In genomic region chr8:105374513-105374966, GRCm38 (mm10) we compare ENCODE assay signal across 8 mouse cellular contexts. TPM values are rescaled to one million over a fixed set of nuclear protein-coding genes. Genes with fewer than 3 reads are reported as not detected.
A peak's percentile ranks its signal among the peaks of the same experiment; 100 is the strongest.
DNase-seq lines count a peak whose midpoint lies in the region; ATAC-seq and TF ChIP-seq lines count a peak whose summit lies in the region.

No protein-coding gene starts in this region.

- peak overlapping the region; percentile 42 for H3K4me2 ChIP-seq in heart, postnatal 0 days (ENCODE audit: low read depth, low read length)
- peak overlapping the region; percentile 32; the same call in 1 of the 2 replicates for H3K4me2 ChIP-seq in liver, embryonic 15.5 days
- H3K4me2 ChIP-seq in neural tube, embryonic 11.5 days (ENCODE audit: low read depth): peak overlapping the region; percentile 37

- H3K27me3 ChIP-seq in heart, postnatal 0 days (ENCODE audit: control insufficient read depth, insufficient read depth, low read length): peaks cover 21% of the 10 kb centered on the region; the same call in 1 of the 2 replicates
- peaks cover 11% of the 10 kb centered on the region; the same call in 1 of the 2 replicates for H3K27me3 ChIP-seq in liver, embryonic 15.5 days
- no peaks in the 10 kb centered on the region for H3K27me3 ChIP-seq in neural tube, embryonic 11.5 days (ENCODE audit: control insufficient read depth, insufficient read depth, low read length)

- no peaks in the 10 kb centered on the region for H3K36me3 ChIP-seq in heart, postnatal 0 days (replicated peaks; ENCODE audit: control insufficient read depth, insufficient read depth, low read length)
- no peaks in the 10 kb centered on the region for H3K36me3 ChIP-seq in liver, embryonic 15.5 days (replicated peaks)
- H3K36me3 ChIP-seq in neural tube, embryonic 11.5 days (ENCODE audit: control insufficient read depth, insufficient read depth, low read length): no peaks in the 10 kb centered on the region

- peak; percentile 47 for TF ChIP-seq CTCF in heart, postnatal 0 days (IDR thresholded peaks at IDR 0.05; ENCODE audit: low read depth)

- no peaks in the 10 kb centered on the region for H3K9me3 ChIP-seq in heart, postnatal 0 days (replicated peaks; ENCODE audit: control insufficient read depth, low read length)
- no peaks in the 10 kb centered on the region for H3K9me3 ChIP-seq in liver, embryonic 15.5 days (replicated peaks)
- no peaks in the 10 kb centered on the region for H3K9me3 ChIP-seq in neural tube, embryonic 11.5 days (ENCODE audit: control insufficient read depth, low read length)

- no peak overlapping the region for H3K9ac ChIP-seq in heart, postnatal 0 days (replicated peaks; ENCODE audit: low read depth, low read length)
- H3K9ac ChIP-seq in liver, embryonic 15.5 days: no peak overlapping the region
- H3K9ac ChIP-seq in neural tube, embryonic 11.5 days (ENCODE audit: low read length): 0 out of 2 replicates have a peak overlapping the region, but pooled peaks have one; percentile 28

- peak; percentile 42 for ATAC-seq in heart, postnatal 0 days (ENCODE audit: insufficient read depth, low read depth)
- ATAC-seq in liver, embryonic 15.5 days (ENCODE audit: insufficient read depth): no peak
- ATAC-seq in neural tube, embryonic 11.5 days (ENCODE audit: insufficient read depth, low FRiP score, low TSS enrichment): 0 out of 2 replicates have a peak, but pooled peaks have one; percentile 45
- no peak for ATAC-seq in frontal cortex, adult (ENCODE audit: low TSS enrichment)

- 0 out of 2 replicates have a peak, but pooled peaks cover 3% of the 10 kb centered on the region for H3K4me1 ChIP-seq in heart, postnatal 0 days (ENCODE audit: control insufficient read depth, insufficient read depth)
- peaks cover 4% of the 10 kb centered on the region; the same call in 1 of the 2 replicates for H3K4me1 ChIP-seq in liver, embryonic 15.5 days (replicated peaks)
- no peaks in the 10 kb centered on the region for H3K4me1 ChIP-seq in neural tube, embryonic 11.5 days (ENCODE audit: control insufficient read depth, insufficient read depth, low read length)

- no peak for TF ChIP-seq EP300 in heart, postnatal 0 days (IDR thresholded peaks at IDR 0.05; ENCODE audit: low read depth)

- WGBS in heart, postnatal 0 days: 29% methylated on average over 33 of the region's 33 CpGs
- WGBS in liver, embryonic 15.5 days (ENCODE audit: insufficient replicate concordance): 29% methylated on average over 33 of the region's 33 CpGs
- 26% methylated on average over 32 of the region's 33 CpGs for WGBS in neural tube, embryonic 11.5 days

- DNase-seq in right cerebral cortex, postnatal 4 days: peak; percentile 47
- DNase-seq in right cerebral cortex, postnatal 36 days (ENCODE audit: low spot score in 2 of 2): no peak
- DNase-seq in embryo, embryonic 10 days (ENCODE audit: low spot score): peak; percentile 70
- DNase-seq in heart, postnatal 0 days (ENCODE audit: low spot score): no peak
- DNase-seq in neural tube, embryonic 11.5 days (ENCODE audit: low spot score): peak; percentile 56
- DNase-seq in ovary, adult 18-20 months (ENCODE audit: low spot score): no peak

- no peak overlapping the region for H3K27ac ChIP-seq in heart, postnatal 0 days (ENCODE audit: low read depth)
- H3K27ac ChIP-seq in liver, embryonic 15.5 days (replicated peaks): no peak overlapping the region
- no peak overlapping the region for H3K27ac ChIP-seq in neural tube, embryonic 11.5 days (ENCODE audit: low read depth, low read length)

- H3K4me3 ChIP-seq in heart, postnatal 0 days (ENCODE audit: low read depth, low read length): no peak overlapping the region
- no peak overlapping the region for H3K4me3 ChIP-seq in liver, embryonic 15.5 days (replicated peaks)
- no peak overlapping the region for H3K4me3 ChIP-seq in neural tube, embryonic 11.5 days (ENCODE audit: low read depth, low read length)

RNA-seq across cellular contexts. Expression of gene Plekhg4, which starts 1.5 kb away (rescaled TPM):
- not detected in 2 replicates for total RNA-seq in heart, postnatal 0 days (2014; rRNA removed; ENCODE audit: low replicate concordance)
- 0.03 and 0.08 TPM in 2 replicates for polyA plus RNA-seq in heart, postnatal 0 days (2015; fragmentation: Nextera tagmentation; extraction: Ambion mirVana)
- not detected in 2 replicates for polyA plus RNA-seq in liver, embryonic 15.5 days (2015; fragmentation: Nextera tagmentation; extraction: Ambion mirVana)
- 0.54 and 0.89 TPM in 2 replicates for polyA plus RNA-seq in neural tube, embryonic 11.5 days (2014; fragmentation: Nextera tagmentation; extraction: Ambion mirVana)

RNA-seq across cellular contexts. Expression of gene Slc9a5, which starts 25.9 kb away (rescaled TPM):
- 1.2 and 3.9 TPM in 2 replicates for total RNA-seq in heart, postnatal 0 days (2014; rRNA removed; ENCODE audit: low replicate concordance)
- polyA plus RNA-seq in heart, postnatal 0 days (2015; fragmentation: Nextera tagmentation; extraction: Ambion mirVana): 0.27 and 0.41 TPM in 2 replicates
- polyA plus RNA-seq in liver, embryonic 15.5 days (2015; fragmentation: Nextera tagmentation; extraction: Ambion mirVana): 0.13 TPM in 2 replicates
- polyA plus RNA-seq in neural tube, embryonic 11.5 days (2014; fragmentation: Nextera tagmentation; extraction: Ambion mirVana): 4.1 TPM in 2 replicates

RNA-seq across cellular contexts. Expression of gene Fhod1, which starts 26.8 kb away (rescaled TPM):
- total RNA-seq in heart, postnatal 0 days (2014; rRNA removed; ENCODE audit: low replicate concordance): 6.4 and 6.9 TPM in 2 replicates
- polyA plus RNA-seq in heart, postnatal 0 days (2015; fragmentation: Nextera tagmentation; extraction: Ambion mirVana): 0.70 and 0.72 TPM in 2 replicates
- 0.53 and 0.70 TPM in 2 replicates for polyA plus RNA-seq in liver, embryonic 15.5 days (2015; fragmentation: Nextera tagmentation; extraction: Ambion mirVana)
- 1.8 and 1.9 TPM in 2 replicates for polyA plus RNA-seq in neural tube, embryonic 11.5 days (2014; fragmentation: Nextera tagmentation; extraction: Ambion mirVana)

RNA-seq across cellular contexts. Expression of gene Kctd19, which starts 38.8 kb away (rescaled TPM):
- not detected in 2 replicates for total RNA-seq in heart, postnatal 0 days (2014; rRNA removed; ENCODE audit: low replicate concordance)
- not detected in 2 replicates for polyA plus RNA-seq in heart, postnatal 0 days (2015; fragmentation: Nextera tagmentation; extraction: Ambion mirVana)
- not detected in 2 replicates for polyA plus RNA-seq in liver, embryonic 15.5 days (2015; fragmentation: Nextera tagmentation; extraction: Ambion mirVana)
- not detected in 2 replicates for polyA plus RNA-seq in neural tube, embryonic 11.5 days (2014; fragmentation: Nextera tagmentation; extraction: Ambion mirVana)

RNA-seq across cellular contexts. Expression of gene Lrrc36, which starts 38.8 kb away (rescaled TPM):
- total RNA-seq in heart, postnatal 0 days (2014; rRNA removed; ENCODE audit: low replicate concordance): 0.23 TPM in 1 of 2 replicates, not detected in the other
- polyA plus RNA-seq in heart, postnatal 0 days (2015; fragmentation: Nextera tagmentation; extraction: Ambion mirVana): 0.36 and 0.56 TPM in 2 replicates
- polyA plus RNA-seq in liver, embryonic 15.5 days (2015; fragmentation: Nextera tagmentation; extraction: Ambion mirVana): 0.12 and 0.13 TPM in 2 replicates
- 0.92 and 1.6 TPM in 2 replicates for polyA plus RNA-seq in neural tube, embryonic 11.5 days (2014; fragmentation: Nextera tagmentation; extraction: Ambion mirVana)

Comparison
In these comparisons a context has a peak if more than half of its experiments do, and no peak if none do; other contexts are left out.
1. DNase-seq: peak in right cerebral cortex, postnatal 4 days (single experiment), embryo, embryonic 10 days (single experiment) and neural tube, embryonic 11.5 days (single experiment); none in right cerebral cortex, postnatal 36 days (0 of 2), heart, postnatal 0 days (single experiment) and ovary, adult 18-20 months (single experiment).
2. ATAC-seq: peak in heart, postnatal 0 days (single experiment) and neural tube, embryonic 11.5 days (single experiment); none in liver, embryonic 15.5 days (single experiment) and frontal cortex, adult (single experiment).
3. Peak in every context shown above with its lines, with median percentiles within 50 percentile points of each other: H3K4me2 ChIP-seq.